Mouse (Mus musculus) embryonic fibroblast, embryonic 13.5 days (primary cell): ENCODE measurements at regions not wholly inside any gene's neighbourhood (a gene's known extent, or its start where the extent isn't known, plus 50 kb on each side); places are given as distances from the start of the nearest gene placed in this dataset.

Experiments used
- CTCF ChIP-seq: IDR thresholded peaks from 2 replicates; pipeline ENCODE4 v1.5.1; 2011; ENCODE audit warnings: mild to moderate bottlenecking, control low read depth, low read length, moderate library complexity, borderline replicate concordance; ENCODE audit not compliant: insufficient read depth
- POLR2A ChIP-seq: IDR thresholded peaks from 2 replicates; pipeline ENCODE4 v1.6.1; 2011; ENCODE audit warnings: low read depth, mild to moderate bottlenecking, control low read depth, low read length, moderate library complexity

GRCm38 (mm10) chr6:50924571-50924970, 270.3 kb upstream of the Npvf start:
- TF ChIP-seq CTCF (no peak), POLR2A (no peak)
